Mouse (Mus musculus) hindbrain, embryonic 12.5 days (tissue): ENCODE data around the gene Trim26. TPM values are rescaled to one million over a fixed set of nuclear protein-coding genes. Genes with fewer than 3 reads are reported as not detected.

Experiments
- ATAC-seq: fragments of 200-750 bp; cut with Nextera tagmentation; 2 replicates; pipeline ENCODE4 v1.8.0; 2017; ENCODE audit warnings: moderate TSS enrichment; ENCODE audit not compliant: low FRiP score
- H3K27ac ChIP-seq: fragments of 300-500 bp; sonication (generic); 2 replicates; pipeline ENCODE4 v1.5.1; 2016; ENCODE audit warnings: mild to moderate bottlenecking
- H3K27me3 ChIP-seq: fragments of 300-500 bp; sonication (generic); 2 replicates; pipeline ENCODE4 v1.6.1; 2016; ENCODE audit warnings: mild to moderate bottlenecking
- H3K36me3 ChIP-seq: fragments of 300-500 bp; sonication (generic); 2 replicates; pipeline ENCODE4 v1.6.1; 2016; ENCODE audit warnings: mild to moderate bottlenecking
- H3K4me1 ChIP-seq: fragments of 300-500 bp; sonication (generic); 2 replicates; pipeline ENCODE4 v1.6.1; 2016
- H3K4me2 ChIP-seq: fragments of 300-500 bp; sonication (generic); replicated peaks from 2 replicates; pipeline ENCODE4 v1.6.1; 2016; ENCODE audit warnings: mild to moderate bottlenecking
- H3K4me3 ChIP-seq: fragments of 300-500 bp; sonication (generic); 2 replicates; pipeline ENCODE4 v1.5.1; 2016; ENCODE audit warnings: mild to moderate bottlenecking
- H3K9ac ChIP-seq: fragments of 300-500 bp; sonication (generic); 2 replicates; pipeline ENCODE4 v1.6.1; 2016; ENCODE audit warnings: mild to moderate bottlenecking, moderate library complexity
- H3K9me3 ChIP-seq: fragments of 300-500 bp; sonication (generic); replicated peaks from 2 replicates; pipeline ENCODE4 v1.6.1; 2016; ENCODE audit warnings: mild to moderate bottlenecking
- WGBS: fragments of 180-500 bp; shearing (Covaris S2); methylation state at CpG from one replicate; pipeline ENCODE4 v1.1.7; 2016; 5-methylcytosine and 5-hydroxymethylcytosine counted together
- polyA plus RNA-seq: library from polyadenylated mRNA; unstranded; fragments of >200 nt; fragmentation: Nextera tagmentation; extraction: Ambion mirVana; gene quantifications from 2 replicates; pipeline ENCODE4 v1.2.1, GENCODE M21; 2016

The Trim26 gene
- polyA plus RNA-seq, 1 experiment from 2014 or later, result 56.4 TPM

DNA sequence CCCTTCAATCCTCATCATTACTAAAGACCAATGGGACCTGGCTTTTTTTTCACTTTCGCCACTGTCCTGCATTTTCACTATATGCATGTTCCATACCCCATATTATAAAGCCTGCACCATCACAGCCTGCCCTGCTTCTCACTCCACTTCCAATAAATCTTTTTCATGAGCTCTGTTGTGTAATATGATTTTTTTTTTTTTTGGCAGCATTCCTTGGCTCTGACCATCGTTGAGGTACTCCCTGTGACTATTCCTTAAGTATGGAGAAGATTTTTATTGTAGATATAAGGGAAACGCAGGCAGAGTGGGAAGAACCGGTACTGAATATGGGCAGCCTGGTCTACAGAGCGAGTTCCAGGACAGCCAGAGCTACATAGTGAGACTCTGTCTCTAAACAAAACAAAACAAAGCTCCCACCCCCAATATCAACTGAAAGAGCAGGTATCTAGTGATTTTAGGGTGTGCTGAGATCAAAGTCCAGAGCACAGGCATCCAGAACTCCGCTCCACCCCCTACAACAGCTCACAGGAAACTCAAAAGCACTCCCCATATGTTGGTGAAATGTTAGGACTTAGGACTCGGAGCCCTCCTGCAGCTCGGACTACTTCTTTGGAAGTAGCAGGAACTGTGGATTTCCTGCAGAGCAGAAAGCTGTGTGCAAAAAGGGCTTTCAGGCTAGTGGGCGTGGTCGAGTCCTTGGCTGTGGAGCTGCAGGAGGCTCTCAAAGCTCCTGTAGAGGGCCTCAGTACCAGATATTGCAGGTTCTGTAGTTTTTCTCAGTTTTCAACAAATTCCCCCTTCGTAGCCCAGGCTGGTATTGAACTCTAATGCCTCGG, 1.1 kb upstream of the Trim26 start:
- no peak for ATAC-seq
- peak overlapping the region; percentile 93 for H3K27ac ChIP-seq

DNA sequence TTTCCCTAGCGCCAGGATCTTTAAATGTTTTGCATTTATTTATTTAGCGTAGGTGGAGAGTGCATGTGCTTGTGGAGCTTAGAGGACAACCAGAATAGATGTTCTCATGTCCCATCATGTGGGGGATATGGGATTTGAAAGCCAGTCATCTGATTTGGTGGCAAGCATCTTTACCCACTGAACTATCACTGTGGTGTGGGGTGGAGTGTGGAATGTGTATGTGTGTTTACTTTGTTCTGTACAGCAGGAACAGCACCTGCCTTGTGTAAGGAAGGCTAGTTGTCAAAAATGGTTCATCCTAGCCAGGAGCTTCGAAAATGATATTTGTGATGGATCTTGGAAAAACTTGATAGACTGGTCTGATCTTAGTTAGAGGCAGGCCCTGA, 514 bp upstream of the Trim26 start:
- Histone ChIP-seq H3K4me2 (peak overlapping the region; percentile 61), H3K9ac (peak overlapping the region; percentile 87), H3K27ac (peak overlapping the region; percentile 93), H3K27me3 (no peaks in the 10 kb centered on the region), H3K9me3 (no peaks in the 10 kb centered on the region), H3K4me1 (peaks cover 15% of the 10 kb centered on the region), H3K36me3 (no peaks in the 10 kb centered on the region), H3K4me3 (peak overlapping the region; percentile 79)
- ATAC-seq, result peak; percentile 35
- 18% methylated on average over 3 of the region's 3 CpGs for WGBS

More for the DNA sequence above, 1.1 kb upstream of the Trim26 start:
- peaks cover 15% of the 10 kb centered on the region for H3K4me1 ChIP-seq
- no peaks in the 10 kb centered on the region for H3K36me3 ChIP-seq
- peak overlapping the region; percentile 18; the same call in 1 of the 2 replicates for H3K9ac ChIP-seq
- peak overlapping the region; percentile 61 for H3K4me2 ChIP-seq
- WGBS, result 32% methylated on average over 12 of the region's 12 CpGs
- H3K4me3 ChIP-seq, result peak overlapping the region; percentile 79; the same call in 1 of the 2 replicates
- no peaks in the 10 kb centered on the region for H3K27me3 ChIP-seq
- no peaks in the 10 kb centered on the region for H3K9me3 ChIP-seq

DNA sequence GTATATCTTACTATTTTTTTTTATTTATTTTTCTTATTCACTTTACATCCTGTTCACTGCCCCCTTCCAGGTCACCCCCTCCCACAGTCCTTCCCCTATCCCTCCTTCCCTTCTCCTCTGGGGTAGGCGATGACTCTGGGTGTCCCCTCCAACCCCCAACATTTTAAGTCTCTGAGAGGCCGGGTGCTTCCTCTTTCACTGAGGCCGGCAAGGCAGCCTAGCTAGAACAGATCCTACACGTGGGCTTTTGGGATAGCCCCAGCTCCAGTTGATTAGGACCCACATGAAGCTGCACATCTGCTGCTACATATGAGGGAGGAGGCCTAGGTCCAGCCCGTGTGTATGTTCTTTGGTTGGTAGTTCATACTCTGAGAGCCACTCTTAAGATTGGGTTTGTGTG, 2.1 kb downstream of the Trim26 start:
- Histone ChIP-seq H3K36me3 (no peaks in the 10 kb centered on the region), H3K4me1 (peaks cover 15% of the 10 kb centered on the region), H3K9me3 (no peaks in the 10 kb centered on the region), H3K27me3 (no peaks in the 10 kb centered on the region), H3K4me3 (no peak overlapping the region), H3K9ac (no peak overlapping the region), H3K27ac (no peak overlapping the region), H3K4me2 (no peak overlapping the region)
- 88% methylated on average over 5 of the region's 5 CpGs for WGBS
- ATAC-seq, result no peak

DNA sequence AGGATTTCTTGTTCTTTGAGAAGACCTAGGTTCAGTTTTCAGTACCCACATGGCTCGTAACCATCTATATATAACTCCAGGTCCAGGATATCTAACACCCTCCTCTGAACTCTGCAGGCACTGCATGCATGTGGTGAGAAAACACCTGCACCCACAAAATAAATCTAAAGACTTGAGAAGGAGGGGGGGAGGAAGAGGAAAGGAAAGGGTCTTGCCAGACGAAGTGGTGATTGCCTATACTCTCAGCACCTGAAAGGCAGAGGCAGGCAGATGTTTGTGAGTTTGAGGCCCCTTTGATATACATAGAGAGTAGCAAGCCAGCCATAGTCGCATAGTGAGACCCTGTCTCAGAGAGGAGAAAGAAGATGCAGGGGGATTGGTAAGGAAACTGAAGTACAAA, 3.0 kb downstream of the Trim26 start:
- Histone ChIP-seq H3K27ac (no peak overlapping the region), H3K4me1 (peaks cover 17% of the 10 kb centered on the region), H3K36me3 (no peaks in the 10 kb centered on the region), H3K27me3 (no peaks in the 10 kb centered on the region), H3K4me3 (no peak overlapping the region), H3K9ac (no peak overlapping the region), H3K9me3 (no peaks in the 10 kb centered on the region), H3K4me2 (no peak overlapping the region)
- WGBS, result 81% methylated on average over 3 of the region's 3 CpGs
- ATAC-seq, result no peak

DNA sequence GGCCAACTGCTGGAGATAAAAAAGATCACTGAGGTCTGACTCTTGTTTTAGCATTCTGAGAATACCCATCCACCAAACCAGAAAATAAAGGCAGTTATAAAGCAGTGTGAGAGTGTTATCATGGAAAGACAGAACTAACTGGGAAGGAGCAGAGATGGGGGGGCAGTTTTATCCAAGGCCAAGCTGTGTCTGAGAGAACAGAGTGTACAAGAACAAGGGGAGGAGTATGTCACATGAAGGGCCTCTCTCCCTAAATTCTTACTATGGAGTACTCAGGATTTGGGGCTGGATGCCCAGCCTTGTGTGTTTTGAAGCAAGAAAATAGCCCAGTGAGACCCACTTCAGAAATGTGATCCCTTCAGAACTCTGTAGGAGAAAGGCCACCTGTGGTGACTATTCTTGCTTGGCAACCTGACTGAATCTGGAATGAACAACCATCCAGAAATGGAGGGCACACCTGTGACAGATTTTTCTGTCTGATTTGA, 4.1 kb downstream of the Trim26 start:
- Histone ChIP-seq H3K4me2 (no peak overlapping the region), H3K27ac (no peak overlapping the region), H3K27me3 (no peaks in the 10 kb centered on the region), H3K4me1 (peaks cover 16% of the 10 kb centered on the region), H3K9me3 (no peaks in the 10 kb centered on the region), H3K9ac (no peak overlapping the region), H3K36me3 (no peaks in the 10 kb centered on the region), H3K4me3 (no peak overlapping the region)
- ATAC-seq, result no peak

DNA sequence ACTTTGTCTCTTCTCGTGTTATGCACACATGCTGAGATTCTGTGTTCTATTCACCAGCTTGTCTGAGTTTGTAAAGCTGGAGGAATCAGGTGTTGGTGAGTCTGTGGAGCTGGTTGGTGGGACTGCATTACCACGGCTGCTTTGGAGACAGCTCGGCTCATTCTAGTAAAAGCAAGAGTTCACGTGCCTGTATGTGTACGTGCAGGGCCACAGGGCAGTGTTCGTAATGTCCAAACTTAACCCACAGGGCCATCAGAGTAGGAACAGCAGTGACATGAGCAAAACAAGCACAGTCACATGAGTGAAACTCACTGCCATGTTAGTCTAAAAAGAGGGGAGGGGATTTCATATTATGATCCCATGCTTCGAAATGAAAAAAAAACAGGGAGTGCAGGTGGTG, 6.8 kb downstream of the Trim26 start:
- Histone ChIP-seq H3K4me2 (no peak overlapping the region), H3K27me3 (no peaks in the 10 kb centered on the region), H3K36me3 (no peaks in the 10 kb centered on the region), H3K9me3 (no peaks in the 10 kb centered on the region), H3K9ac (no peak overlapping the region), H3K4me1 (0 out of 2 replicates have a peak, but pooled peaks cover 2% of the 10 kb centered on the region), H3K27ac (no peak overlapping the region), H3K4me3 (no peak overlapping the region)
- ATAC-seq, result no peak
- WGBS, result 80% methylated on average over 7 of the region's 7 CpGs

DNA sequence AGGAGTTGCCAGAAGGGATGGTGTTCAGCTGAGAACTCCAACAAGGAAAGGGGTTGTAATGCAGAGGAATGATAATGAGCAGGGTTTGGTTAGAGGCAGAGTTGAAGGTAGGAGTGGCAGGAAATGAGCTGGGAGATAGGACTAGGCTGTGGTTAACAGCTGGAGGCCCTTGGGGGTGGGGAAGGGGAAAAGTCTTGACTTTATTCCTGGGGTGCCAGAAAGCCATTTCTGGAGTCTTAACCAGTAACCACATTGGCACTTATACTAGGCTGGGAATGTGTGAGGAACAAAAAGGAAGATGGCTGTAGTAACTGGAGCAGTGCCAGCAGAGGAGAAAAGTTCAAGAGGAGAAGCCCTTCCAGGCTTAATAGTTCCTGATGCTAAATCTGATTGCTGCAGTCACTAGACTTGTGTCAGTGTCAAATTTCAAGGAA, 7.4 kb downstream of the Trim26 start:
- ATAC-seq, result no peak
- no peak overlapping the region for H3K27ac ChIP-seq
- no peaks in the 10 kb centered on the region for H3K27me3 ChIP-seq
- no peak overlapping the region for H3K4me2 ChIP-seq
- no peak overlapping the region for H3K9ac ChIP-seq
- no peaks in the 10 kb centered on the region for H3K9me3 ChIP-seq
- H3K4me1 ChIP-seq, result 0 out of 2 replicates have a peak, but pooled peaks cover 2% of the 10 kb centered on the region
- no peak overlapping the region for H3K4me3 ChIP-seq
- no peaks in the 10 kb centered on the region for H3K36me3 ChIP-seq

DNA sequence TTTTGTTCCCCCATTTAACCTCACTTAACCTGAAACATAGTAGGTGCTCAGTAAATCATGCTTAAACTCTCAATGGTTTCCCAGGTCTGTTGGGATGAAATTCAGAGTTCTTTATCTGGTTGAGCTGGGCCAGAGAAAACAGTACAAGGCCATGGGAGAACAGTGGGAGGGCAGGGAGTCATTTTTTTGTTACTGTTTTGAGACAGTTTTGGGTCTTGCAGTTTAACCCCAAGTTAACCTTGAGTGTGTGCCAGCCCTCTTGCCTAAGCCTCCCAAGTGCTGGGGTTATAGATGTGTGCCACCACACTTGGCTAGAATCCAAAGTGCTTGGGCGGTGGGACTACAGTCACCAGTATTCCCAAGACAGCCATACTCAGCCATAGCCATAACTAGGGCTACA, 7.8 kb downstream of the Trim26 start:
- no peaks in the 10 kb centered on the region for H3K36me3 ChIP-seq
- ATAC-seq, result no peak
- 83% methylated on average over 1 of the region's 1 CpGs for WGBS

DNA sequence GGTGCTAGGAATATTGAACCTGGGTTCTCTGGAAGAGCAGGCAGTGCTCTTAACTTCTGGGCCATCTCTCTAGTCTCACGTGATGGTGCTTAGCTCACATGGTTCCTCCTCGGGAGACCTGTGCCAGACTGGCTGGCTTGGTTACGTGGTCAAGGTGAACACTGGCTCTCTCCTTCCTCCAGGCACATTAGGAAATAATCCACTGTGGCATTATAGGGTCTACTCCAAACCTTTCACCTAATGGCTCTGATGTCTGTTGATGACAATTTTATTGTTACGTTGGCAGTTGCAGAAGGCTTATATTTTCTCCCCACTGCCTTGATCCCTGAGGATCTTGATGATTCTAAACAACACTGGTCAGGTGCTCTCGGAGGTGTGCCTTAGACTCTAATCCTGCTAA, 12.0 kb downstream of the Trim26 start:
- Histone ChIP-seq H3K4me2 (no peak overlapping the region), H3K9ac (no peak overlapping the region), H3K9me3 (no peaks in the 10 kb centered on the region), H3K27ac (no peak overlapping the region), H3K27me3 (no peaks in the 10 kb centered on the region), H3K4me1 (0 out of 2 replicates have a peak, but pooled peaks cover 2% of the 10 kb centered on the region), H3K36me3 (peaks cover 32% of the 10 kb centered on the region), H3K4me3 (no peak overlapping the region)
- no peak for ATAC-seq
- WGBS, result 89% methylated on average over 5 of the region's 5 CpGs

More for the DNA sequence above, 7.8 kb downstream of the Trim26 start:
- H3K9me3 ChIP-seq, result no peaks in the 10 kb centered on the region
- no peak overlapping the region for H3K27ac ChIP-seq
- 0 out of 2 replicates have a peak, but pooled peaks cover 2% of the 10 kb centered on the region for H3K4me1 ChIP-seq
- no peak overlapping the region for H3K4me3 ChIP-seq
- no peak overlapping the region for H3K4me2 ChIP-seq
- no peak overlapping the region for H3K9ac ChIP-seq
- H3K27me3 ChIP-seq, result no peaks in the 10 kb centered on the region

DNA sequence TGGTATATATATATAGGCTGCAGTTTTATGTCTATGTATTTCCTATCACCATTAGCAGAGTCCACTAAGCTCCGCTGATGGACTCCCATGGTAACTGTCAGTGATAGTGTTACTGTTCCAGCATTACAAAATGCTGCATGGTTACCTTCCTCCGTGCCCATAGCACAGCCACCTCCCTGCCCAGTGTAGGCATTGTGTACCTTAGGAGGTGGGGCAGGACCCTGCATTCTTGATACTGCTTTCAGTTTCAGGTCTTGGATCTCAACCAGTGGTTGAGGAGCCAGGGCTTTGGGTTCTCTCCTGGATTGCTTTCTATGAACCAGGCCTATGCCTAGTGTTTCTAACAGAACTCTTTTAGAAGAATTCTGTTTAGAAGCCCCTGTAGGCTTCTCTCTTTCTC, 13.1 kb downstream of the Trim26 start:
- Histone ChIP-seq H3K9ac (no peak overlapping the region), H3K36me3 (peaks cover 43% of the 10 kb centered on the region), H3K4me2 (no peak overlapping the region), H3K4me1 (no peaks in the 10 kb centered on the region), H3K9me3 (no peaks in the 10 kb centered on the region), H3K27me3 (no peaks in the 10 kb centered on the region), H3K4me3 (no peak overlapping the region), H3K27ac (no peak overlapping the region)
- 92% methylated on average over 2 of the region's 2 CpGs for WGBS
- ATAC-seq, result no peak

DNA sequence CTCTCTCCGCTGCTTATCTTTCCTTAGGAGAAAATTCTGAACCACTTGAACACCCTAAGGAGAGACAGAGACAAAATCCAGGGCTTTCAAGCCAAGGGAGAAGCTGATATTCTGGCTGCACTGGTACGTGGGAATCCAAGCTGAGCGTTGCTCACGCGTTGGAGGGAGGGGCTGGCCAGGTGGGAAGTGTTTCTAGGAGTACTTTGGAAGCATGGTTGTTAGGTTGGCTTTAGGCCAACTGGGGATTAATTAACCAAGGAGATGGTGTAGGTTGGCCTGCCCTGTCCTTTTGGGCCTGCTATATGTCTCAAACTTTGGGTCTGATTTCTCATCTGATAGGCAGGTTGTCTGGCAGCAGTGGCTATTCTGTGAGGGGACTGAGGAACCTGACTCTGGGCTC, 14.3 kb downstream of the Trim26 start:
- Histone ChIP-seq H3K36me3 (peaks cover 54% of the 10 kb centered on the region), H3K4me1 (no peaks in the 10 kb centered on the region), H3K9me3 (no peaks in the 10 kb centered on the region), H3K4me3 (no peak overlapping the region), H3K27ac (no peak overlapping the region), H3K9ac (no peak overlapping the region), H3K27me3 (no peaks in the 10 kb centered on the region), H3K4me2 (no peak overlapping the region)
- 94% methylated on average over 5 of the region's 5 CpGs for WGBS
- ATAC-seq, result no peak

DNA sequence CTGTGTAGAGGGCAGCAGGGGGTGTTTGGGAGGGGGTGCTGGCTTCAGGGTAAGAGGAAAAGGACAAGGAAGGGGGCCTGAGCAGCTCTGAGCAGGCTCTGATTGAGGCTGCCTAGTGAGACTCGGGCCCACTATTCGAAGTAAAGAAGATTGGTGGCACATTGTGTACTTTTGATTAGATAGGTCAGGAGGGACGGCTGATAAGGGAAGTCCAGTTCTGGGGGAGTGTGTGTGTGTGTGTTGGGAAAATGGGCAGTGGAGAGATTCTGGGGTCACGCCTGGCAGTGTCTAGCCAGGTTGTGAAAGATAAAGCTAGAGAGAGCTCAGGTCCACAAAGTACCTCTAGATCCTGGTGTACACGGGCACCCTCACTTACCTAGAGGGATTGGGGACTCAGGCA, 14.7 kb downstream of the Trim26 start:
- Histone ChIP-seq H3K4me2 (no peak overlapping the region), H3K27me3 (no peaks in the 10 kb centered on the region), H3K9ac (no peak overlapping the region), H3K27ac (no peak overlapping the region), H3K4me1 (no peaks in the 10 kb centered on the region), H3K36me3 (peaks cover 58% of the 10 kb centered on the region), H3K9me3 (no peaks in the 10 kb centered on the region), H3K4me3 (no peak overlapping the region)
- ATAC-seq, result no peak
- WGBS, result 90% methylated on average over 5 of the region's 5 CpGs

DNA sequence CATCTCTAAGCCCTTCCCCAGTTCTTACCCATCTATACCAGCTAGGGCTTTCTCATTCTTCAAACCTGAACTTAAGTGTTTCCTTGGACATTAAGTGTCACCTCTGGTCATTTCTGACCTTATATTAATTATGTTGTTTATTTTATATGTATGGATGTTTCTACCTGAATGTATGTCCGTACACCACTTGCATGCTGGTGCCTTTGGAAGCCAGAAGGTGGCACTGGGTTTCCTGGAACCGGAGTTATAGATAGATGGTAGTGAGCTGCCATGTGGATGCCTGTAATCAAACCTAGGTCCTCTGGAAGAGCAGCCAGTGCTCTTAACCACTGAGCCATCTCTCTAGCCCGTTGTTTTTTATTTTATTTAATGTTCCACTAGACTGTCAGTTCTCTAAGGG, 18.6 kb downstream of the Trim26 start:
- 95% methylated on average over 3 of the region's 3 CpGs for WGBS
- H3K36me3 ChIP-seq, result peaks cover 89% of the 10 kb centered on the region

More for the DNA sequence above, 18.6 kb downstream of the Trim26 start:
- Histone ChIP-seq H3K27me3 (no peaks in the 10 kb centered on the region), H3K27ac (no peak overlapping the region), H3K9ac (no peak overlapping the region), H3K9me3 (no peaks in the 10 kb centered on the region), H3K4me2 (no peak overlapping the region), H3K4me3 (no peak overlapping the region), H3K4me1 (no peaks in the 10 kb centered on the region)
- no peak for ATAC-seq
